Mouse (Mus musculus): ENCODE data around the gene Tmem158. TPM values are rescaled to one million over a fixed set of nuclear protein-coding genes. Genes with fewer than 3 reads are reported as not detected.
A peak's percentile ranks its signal among the peaks of the same experiment; 100 is the strongest.

Tmem158 gene
- polyA plus RNA-seq, 1 experiment from 2014 or later = 15.1 TPM

- no peak overlapping the region for H3K4me3 ChIP-seq (replicated peaks)
- H3K4me2 ChIP-seq (replicated peaks) = no peak overlapping the region
- no peaks in the 10 kb centered on the region for H3K36me3 ChIP-seq
- no peak overlapping the region for H3K27ac ChIP-seq
- H3K9me3 ChIP-seq = no peaks in the 10 kb centered on the region
- no peaks in the 10 kb centered on the region for H3K27me3 ChIP-seq (replicated peaks)
- H3K9ac ChIP-seq = no peak overlapping the region
- H3K4me1 ChIP-seq (replicated peaks) = peaks cover 7% of the 10 kb centered on the region; the same call in 1 of the 2 replicates
- ATAC-seq = no peak
- 96% methylated on average over 5 of the region's 5 CpGs for WGBS
These were observed 19.4 kb downstream of the Tmem158 start for GRCm38 (mm10) chr9:123241191-123241590.

- H3K27ac ChIP-seq = no peak overlapping the region
- H3K36me3 ChIP-seq = no peaks in the 10 kb centered on the region
- H3K4me3 ChIP-seq (replicated peaks) = no peak overlapping the region
- no peaks in the 10 kb centered on the region for H3K27me3 ChIP-seq (replicated peaks)
- no peaks in the 10 kb centered on the region for H3K9me3 ChIP-seq
- ATAC-seq = no peak
- H3K4me2 ChIP-seq (replicated peaks) = no peak overlapping the region
- no peak overlapping the region for H3K9ac ChIP-seq
- peaks cover 7% of the 10 kb centered on the region; the same call in 1 of the 2 replicates for H3K4me1 ChIP-seq (replicated peaks)
- WGBS = 77% methylated on average over 2 of the region's 2 CpGs
These were observed 19.8 kb downstream of the Tmem158 start for GRCm38 (mm10) chr9:123240751-123241150.

- Histone ChIP-seq H3K27me3 (replicated peaks) (no peaks in the 10 kb centered on the region), H3K27ac (no peak overlapping the region), H3K4me3 (replicated peaks) (no peak overlapping the region), H3K4me1 (replicated peaks) (peaks cover 7% of the 10 kb centered on the region; the same call in 1 of the 2 replicates), H3K9ac (no peak overlapping the region), H3K9me3 (no peaks in the 10 kb centered on the region), H3K4me2 (replicated peaks) (no peak overlapping the region), H3K36me3 (no peaks in the 10 kb centered on the region)
- WGBS = 96% methylated on average over 5 of the region's 5 CpGs
- no peak for ATAC-seq
These were observed 20.3 kb downstream of the Tmem158 start for GRCm38 (mm10) chr9:123240271-123240670.

- Histone ChIP-seq H3K4me2 (replicated peaks) (no peak overlapping the region), H3K27me3 (replicated peaks) (no peaks in the 10 kb centered on the region), H3K9ac (no peak overlapping the region), H3K4me1 (replicated peaks) (peaks cover 7% of the 10 kb centered on the region; the same call in 1 of the 2 replicates), H3K36me3 (no peaks in the 10 kb centered on the region), H3K4me3 (replicated peaks) (no peak overlapping the region), H3K9me3 (no peaks in the 10 kb centered on the region), H3K27ac (no peak overlapping the region)
- 70% methylated on average over 2 of the region's 2 CpGs for WGBS
- no peak for ATAC-seq
These were observed 20.9 kb downstream of the Tmem158 start for GRCm38 (mm10) chr9:123239651-123240050.

- Histone ChIP-seq H3K4me1 (replicated peaks) (peaks cover 7% of the 10 kb centered on the region; the same call in 1 of the 2 replicates), H3K27me3 (replicated peaks) (no peaks in the 10 kb centered on the region), H3K4me3 (replicated peaks) (no peak overlapping the region), H3K27ac (peak overlapping the region; percentile 66), H3K4me2 (replicated peaks) (0 out of 2 replicates have a peak overlapping the region, but pooled peaks have one; percentile 0), H3K9ac (no peak overlapping the region), H3K9me3 (no peaks in the 10 kb centered on the region), H3K36me3 (no peaks in the 10 kb centered on the region)
- 38% methylated on average over 4 of the region's 4 CpGs for WGBS
- peak; percentile 64 for ATAC-seq
These were observed 22.1 kb downstream of the Tmem158 start for GRCm38 (mm10) chr9:123238256-123239045.

- 44% methylated on average over 2 of the region's 2 CpGs for WGBS
- H3K36me3 ChIP-seq = no peaks in the 10 kb centered on the region
- no peak overlapping the region for H3K4me2 ChIP-seq (replicated peaks)
- no peak overlapping the region for H3K27ac ChIP-seq
- peak; percentile 55 for ATAC-seq
- H3K9ac ChIP-seq = no peak overlapping the region
- no peak overlapping the region for H3K4me3 ChIP-seq (replicated peaks)
- H3K27me3 ChIP-seq (replicated peaks) = no peaks in the 10 kb centered on the region
- H3K9me3 ChIP-seq = no peaks in the 10 kb centered on the region
- peaks cover 7% of the 10 kb centered on the region; the same call in 1 of the 2 replicates for H3K4me1 ChIP-seq (replicated peaks)
These were observed 22.8 kb downstream of the Tmem158 start for GRCm38 (mm10) chr9:123237739-123238138.

GRCm38 (mm10) chr9:123235621-123236020 lies 24.9 kb downstream of the Tmem158 start:
- peaks cover 7% of the 10 kb centered on the region; the same call in 1 of the 2 replicates for H3K4me1 ChIP-seq (replicated peaks)
- H3K4me3 ChIP-seq (replicated peaks) = no peak overlapping the region
- WGBS = 38% methylated on average over 3 of the region's 3 CpGs
- H3K27ac ChIP-seq = no peak overlapping the region
- no peak overlapping the region for H3K4me2 ChIP-seq (replicated peaks)
- no peak overlapping the region for H3K9ac ChIP-seq
- H3K36me3 ChIP-seq = no peaks in the 10 kb centered on the region
- H3K27me3 ChIP-seq (replicated peaks) = no peaks in the 10 kb centered on the region
- H3K9me3 ChIP-seq = no peaks in the 10 kb centered on the region
- no peak for ATAC-seq

GRCm38 (mm10) chr9:123229826-123230225 lies 30.7 kb downstream of the Tmem158 start:
- no peaks in the 10 kb centered on the region for H3K4me1 ChIP-seq (replicated peaks)
- no peak for ATAC-seq
- H3K9ac ChIP-seq = no peak overlapping the region
- H3K27me3 ChIP-seq (replicated peaks) = no peaks in the 10 kb centered on the region
- H3K36me3 ChIP-seq = no peaks in the 10 kb centered on the region
- no peak overlapping the region for H3K27ac ChIP-seq
- no peak overlapping the region for H3K4me3 ChIP-seq (replicated peaks)
- H3K9me3 ChIP-seq = no peaks in the 10 kb centered on the region
- WGBS = 63% methylated on average over 4 of the region's 4 CpGs
- no peak overlapping the region for H3K4me2 ChIP-seq (replicated peaks)

GRCm38 (mm10) chr9:123228671-123229070 lies 31.9 kb downstream of the Tmem158 start:
- H3K36me3 ChIP-seq = no peaks in the 10 kb centered on the region
- ATAC-seq = no peak
- H3K4me1 ChIP-seq (replicated peaks) = no peaks in the 10 kb centered on the region
- H3K27ac ChIP-seq = no peak overlapping the region
- no peaks in the 10 kb centered on the region for H3K27me3 ChIP-seq (replicated peaks)
- H3K9me3 ChIP-seq = no peaks in the 10 kb centered on the region
- no peak overlapping the region for H3K9ac ChIP-seq
- H3K4me2 ChIP-seq (replicated peaks) = no peak overlapping the region
- no peak overlapping the region for H3K4me3 ChIP-seq (replicated peaks)

- Histone ChIP-seq H3K4me2 (replicated peaks) (no peak overlapping the region), H3K27ac (no peak overlapping the region), H3K9me3 (no peaks in the 10 kb centered on the region), H3K4me1 (replicated peaks) (no peaks in the 10 kb centered on the region), H3K4me3 (replicated peaks) (no peak overlapping the region), H3K9ac (no peak overlapping the region), H3K27me3 (replicated peaks) (no peaks in the 10 kb centered on the region), H3K36me3 (no peaks in the 10 kb centered on the region)
- 71% methylated on average over 3 of the region's 3 CpGs for WGBS
- ATAC-seq = no peak; the same call in 1 of the 2 replicates
These were observed 33.3 kb downstream of the Tmem158 start for GRCm38 (mm10) chr9:123227106-123227750.

- Histone ChIP-seq H3K27ac (no peak overlapping the region), H3K9ac (no peak overlapping the region)
These were observed 35.6 kb downstream of the Tmem158 start for GRCm38 (mm10) chr9:123224863-123225431.

GRCm38 (mm10) chr9:123219826-123220225 lies 40.7 kb downstream of the Tmem158 start:
- Histone ChIP-seq H3K9ac (no peak overlapping the region), H3K4me3 (replicated peaks) (no peak overlapping the region), H3K4me1 (replicated peaks) (no peaks in the 10 kb centered on the region), H3K36me3 (no peaks in the 10 kb centered on the region), H3K4me2 (replicated peaks) (no peak overlapping the region), H3K9me3 (no peaks in the 10 kb centered on the region), H3K27ac (no peak overlapping the region), H3K27me3 (replicated peaks) (no peaks in the 10 kb centered on the region; the same call in 1 of the 2 replicates)
- ATAC-seq = no peak
- 51% methylated on average over 5 of the region's 5 CpGs for WGBS

More at GRCm38 (mm10) chr9:123224863-123225431, 35.6 kb downstream of the Tmem158 start:
- no peaks in the 10 kb centered on the region for H3K36me3 ChIP-seq
- no peaks in the 10 kb centered on the region for H3K9me3 ChIP-seq
- H3K4me3 ChIP-seq (replicated peaks) = no peak overlapping the region
- H3K4me1 ChIP-seq (replicated peaks) = no peaks in the 10 kb centered on the region
- H3K4me2 ChIP-seq (replicated peaks) = no peak overlapping the region
- 72% methylated on average over 2 of the region's 2 CpGs for WGBS
- no peak for ATAC-seq
- H3K27me3 ChIP-seq (replicated peaks) = no peaks in the 10 kb centered on the region

All from intestine, embryonic 15.5 days (tissue).